Comparison of ENCODE assay signal across 14 mouse cellular contexts in the genomic region with DNA sequence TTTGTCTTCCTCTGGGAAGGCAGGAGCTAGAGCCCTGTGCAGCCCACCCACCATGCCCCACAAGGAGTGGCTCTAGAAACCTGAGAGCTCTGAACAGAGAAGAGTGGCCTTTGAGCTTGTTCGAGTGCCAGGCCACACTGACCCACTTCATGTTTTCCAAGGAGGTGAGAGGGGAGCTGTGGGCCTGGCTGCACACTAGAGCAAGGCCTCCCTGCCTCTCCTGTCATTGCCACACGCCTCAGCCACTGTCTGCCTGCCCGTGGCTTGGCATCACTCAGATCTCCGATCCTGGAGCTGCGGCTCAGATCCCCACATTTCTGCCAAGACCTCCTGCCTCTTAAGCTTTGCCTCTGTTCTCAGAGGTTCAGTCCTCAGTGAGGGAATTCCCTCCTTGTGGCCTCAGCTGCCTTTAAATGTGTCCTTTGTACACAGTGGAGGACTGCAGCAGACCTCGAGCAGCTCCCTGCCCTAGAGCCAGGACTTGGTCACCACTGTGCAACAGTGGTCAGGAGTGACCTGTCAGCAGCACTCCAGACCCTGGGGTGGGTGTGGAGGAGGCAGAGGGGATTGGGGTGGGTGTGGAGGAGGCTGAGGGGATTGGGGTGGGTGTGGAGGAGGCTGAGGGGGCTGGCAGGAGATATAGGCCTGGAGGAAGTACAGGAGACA.
DNase-seq lines count a peak whose midpoint lies in the region; ATAC-seq and TF ChIP-seq lines count a peak whose summit lies in the region.
"Had no signal": no experiment of that assay in that cellular context is flagged by ENCODE, and none has a peak within 500 bp of the region (broad histone marks: within the 10 kb centered on the region; RNA-seq: fewer than 3 reads in every experiment).

No protein-coding gene starts in this region.

- no peak overlapping the region for H3K4me3 ChIP-seq in forebrain, embryonic 10.5 days
- no peak overlapping the region for H3K4me3 ChIP-seq in forebrain, embryonic 12.5 days (replicated peaks)
- no peak overlapping the region for H3K4me3 ChIP-seq in lung, adult 2 months (replicated peaks; ENCODE audit: extremely low read depth, low read depth, low read length)
- H3K4me3 ChIP-seq: neural tube, embryonic 13.5 days had no signal

- H3K4me2 ChIP-seq in forebrain, embryonic 12.5 days: no peak overlapping the region
- H3K4me2 ChIP-seq: neural tube, embryonic 13.5 days had no signal

- H3K9me3 ChIP-seq in forebrain, embryonic 10.5 days: no peaks in the 10 kb centered on the region
- no peaks in the 10 kb centered on the region for H3K9me3 ChIP-seq in forebrain, embryonic 12.5 days
- H3K9me3 ChIP-seq: neural tube, embryonic 13.5 days had no signal

- H3K36me3 ChIP-seq in forebrain, embryonic 10.5 days (replicated peaks): no peaks in the 10 kb centered on the region
- no peaks in the 10 kb centered on the region for H3K36me3 ChIP-seq in forebrain, embryonic 12.5 days (replicated peaks)
- H3K36me3 ChIP-seq: neural tube, embryonic 13.5 days had no signal

- no peaks in the 10 kb centered on the region; the same call in 1 of the 2 replicates for H3K27me3 ChIP-seq in forebrain, embryonic 10.5 days (ENCODE audit: poor library complexity, severe bottlenecking)
- H3K27me3 ChIP-seq in forebrain, embryonic 12.5 days: no peaks in the 10 kb centered on the region
- H3K27me3 ChIP-seq: neural tube, embryonic 13.5 days had no signal

- no peak for DNase-seq in forebrain, embryonic 10.5 days (ENCODE audit: extremely low spot score, low spot score)
- peak; percentile 18 for DNase-seq in lung, adult 2 months
- DNase-seq in lung, postnatal 10 days: no peak
- peak; percentile 66 for DNase-seq in fibroblast of lung, adult 2 months (ENCODE audit: low read depth)
- peak; percentile 14 for DNase-seq in skeletal muscle tissue, adult 2 months (ENCODE audit: low read depth, low spot score)
- DNase-seq in frontal cortex, adult 2 months (ENCODE audit: extremely low spot score in 1 of 2, low spot score in 1 of 2): no peak
- DNase-seq in gastrocnemius, postnatal 36 days: no peak
- DNase-seq: cerebellum, postnatal 10 days; kidney, adult 9 months; left cerebral cortex, postnatal 4 days; spleen, adult 18-20 months; thymus, postnatal 4 days had no signal

- no peak for ATAC-seq in forebrain, embryonic 12.5 days (ENCODE audit: low FRiP score)

- intact Hi-C loops in gastrocnemius, postnatal 36 days (cut with DNase I): no loop called here

- peaks cover 29% of the 10 kb centered on the region for H3K4me1 ChIP-seq in forebrain, embryonic 10.5 days
- peaks cover 4% of the 10 kb centered on the region; the same call in 1 of the 2 replicates for H3K4me1 ChIP-seq in forebrain, embryonic 12.5 days
- H3K4me1 ChIP-seq in lung, adult 2 months (ENCODE audit: control insufficient read depth, insufficient read depth, low read length): no peaks in the 10 kb centered on the region

- no peak overlapping the region for H3K9ac ChIP-seq in forebrain, embryonic 12.5 days
- H3K9ac ChIP-seq: neural tube, embryonic 13.5 days had no signal

- WGBS in forebrain, embryonic 10.5 days: 65% methylated on average over 6 of the region's 6 CpGs
- WGBS in forebrain, embryonic 12.5 days: 64% methylated on average over 6 of the region's 6 CpGs
- 48% methylated on average over 6 of the region's 6 CpGs for WGBS in lung, adult 2 months

- peak overlapping the region; percentile 21; the same call in 1 of the 2 replicates for H3K27ac ChIP-seq in forebrain, embryonic 10.5 days
- H3K27ac ChIP-seq in forebrain, embryonic 12.5 days: no peak overlapping the region
- H3K27ac ChIP-seq: neural tube, embryonic 13.5 days had no signal

- no peak for TF ChIP-seq POLR2A in lung, adult 2 months (IDR thresholded peaks at IDR 0.05; ENCODE audit: borderline replicate concordance, extremely low read depth, low read depth, low read length)

- no peak for TF ChIP-seq CTCF in lung, adult 2 months (IDR thresholded peaks at IDR 0.05; ENCODE audit: insufficient read depth, low read length)

Comparison
In these comparisons a context has a peak if more than half of its experiments do, and no peak if none do; other contexts are left out.
1. DNase-seq: peak in lung, adult 2 months (single experiment), fibroblast of lung, adult 2 months (single experiment) and skeletal muscle tissue, adult 2 months (single experiment); none in forebrain, embryonic 10.5 days (single experiment), lung, postnatal 10 days (single experiment), frontal cortex, adult 2 months (0 of 2) and gastrocnemius, postnatal 36 days (0 of 2).